Mouse (Mus musculus) testis, adult 10 weeks (tissue): Measurements from ENCODE around the gene Ceacam5. TPM values are rescaled to one million over a fixed set of nuclear protein-coding genes. Genes with fewer than 3 reads are reported as not detected.

ENCODE experiments used
- polyA plus RNA-seq: library from polyadenylated mRNA; stranded (reverse); fragments of 350-450 nt; fragmentation: Illumina TruSeq; extraction: RNeasy Lipid Tissue Mini Kit (QIAGEN cat#74804); gene quantifications from one replicate; pipeline ENCODE4 v1.2.3, GENCODE M21; 2014; ENCODE audit warnings: low read depth, low replicate concordance

Ceacam5 gene
- not detected for polyA plus RNA-seq

DNA sequence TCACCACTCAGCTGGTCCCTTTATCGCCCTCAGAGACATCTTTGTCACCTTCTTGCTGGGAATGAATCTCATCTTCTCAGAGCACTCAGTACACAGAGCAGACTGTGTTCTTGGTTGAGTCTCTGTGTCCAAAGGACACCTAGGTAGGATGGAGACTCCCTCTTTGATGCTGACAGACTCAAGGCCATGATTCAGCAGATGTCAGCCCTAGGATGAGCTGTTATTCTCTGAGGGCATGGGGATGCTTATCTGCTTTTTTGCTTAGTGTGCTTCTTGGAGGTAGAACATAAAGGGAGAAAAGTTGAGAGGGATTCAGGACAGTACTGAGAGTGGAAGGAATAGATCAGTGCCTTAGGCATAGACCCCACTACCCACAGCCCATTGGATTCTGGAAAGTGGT, at the start of gene Ceacam5:
Gene Ceacam5, plus strand, starts transcription at position 301 of the 400 bp plus-strand sequence.

Other genes with a start within 250 kb of the Ceacam5 start
- gene Ceacam14, start 99.4 kb downstream of the Ceacam5 start, polyA plus RNA-seq, result not detected
- not detected for gene Gm5155, start 158.5 kb downstream of the Ceacam5 start, polyA plus RNA-seq